Mouse (Mus musculus): ENCODE data around the gene Nfya. TPM values are rescaled to one million over a fixed set of nuclear protein-coding genes. Genes with fewer than 3 reads are reported as not detected.

Gene Nfya
- polyA plus RNA-seq, 1 experiment, result 39.2 TPM

- no peak for DNase-seq (ENCODE audit: low spot score)
These were observed 20.7 kb upstream of the Nfya start for GRCm38 (mm10) chr17:48430394-48430793.

- DNase-seq (ENCODE audit: low spot score), result no peak
These were observed 18.3 kb upstream of the Nfya start for GRCm38 (mm10) chr17:48427852-48428530.

- DNase-seq (ENCODE audit: low spot score), result no peak
These were observed 17.5 kb upstream of the Nfya start for GRCm38 (mm10) chr17:48426991-48427750.

GRCm38 (mm10) chr17:48425823-48426612 is 16.3 kb upstream of the Nfya start:
- DNase-seq (ENCODE audit: low spot score), result no peak

GRCm38 (mm10) chr17:48424237-48424636 is 14.5 kb upstream of the Nfya start:
- no peak for DNase-seq (ENCODE audit: low spot score)

GRCm38 (mm10) chr17:48419571-48419970 is 9.9 kb upstream of the Nfya start:
- no peak for DNase-seq (ENCODE audit: low spot score)

- DNase-seq (ENCODE audit: low spot score), result no peak
These were observed 9.1 kb upstream of the Nfya start for GRCm38 (mm10) chr17:48418781-48419180.

GRCm38 (mm10) chr17:48418174-48418573 is 8.5 kb upstream of the Nfya start:
- no peak for DNase-seq (ENCODE audit: low spot score)

- DNase-seq (ENCODE audit: low spot score), result no peak
These were observed 7.8 kb upstream of the Nfya start for GRCm38 (mm10) chr17:48417521-48417920.

GRCm38 (mm10) chr17:48416425-48417195 is 6.9 kb upstream of the Nfya start:
- DNase-seq (ENCODE audit: low spot score), result no peak

- no peak for DNase-seq (ENCODE audit: low spot score)
These were observed 6.3 kb upstream of the Nfya start for GRCm38 (mm10) chr17:48416011-48416410.

- DNase-seq (ENCODE audit: low spot score), result no peak
These were observed 1.5 kb upstream of the Nfya start for GRCm38 (mm10) chr17:48411241-48411640.

GRCm38 (mm10) chr17:48410299-48410785 is 636 bp upstream of the Nfya start:
- no peak for DNase-seq (ENCODE audit: low spot score)

- DNase-seq (ENCODE audit: low spot score), result peak; percentile 59
These were observed 997 bp downstream of the Nfya start for GRCm38 (mm10) chr17:48408526-48409291.

GRCm38 (mm10) chr17:48407910-48408525 is 1.7 kb downstream of the Nfya start:
- no peak for DNase-seq (ENCODE audit: low spot score)

- no peak for DNase-seq (ENCODE audit: low spot score)
These were observed 2.6 kb downstream of the Nfya start for GRCm38 (mm10) chr17:48407154-48407553.

GRCm38 (mm10) chr17:48404706-48405105 is 5.0 kb downstream of the Nfya start:
- no peak for DNase-seq (ENCODE audit: low spot score)

- DNase-seq (ENCODE audit: low spot score), result no peak
These were observed 5.9 kb downstream of the Nfya start for GRCm38 (mm10) chr17:48403848-48404247.

- no peak for DNase-seq (ENCODE audit: low spot score)
These were observed 7.0 kb downstream of the Nfya start for GRCm38 (mm10) chr17:48402751-48403150.

- DNase-seq (ENCODE audit: low spot score), result no peak
These were observed 8.0 kb downstream of the Nfya start for GRCm38 (mm10) chr17:48401710-48402109.

All from urinary bladder, adult 2 months (tissue).